Mouse (Mus musculus): ENCODE results near the gene Thsd7b. TPM values are rescaled to one million over a fixed set of nuclear protein-coding genes. Genes with fewer than 3 reads are reported as not detected.
"Not testable (repeated sequence)": the region's sequence is repeated elsewhere in the genome, so short reads cannot be mapped to it uniquely, and the experiment has no call there.

The Thsd7b gene
- total RNA-seq, 1 experiment from 2014 or later, result 0.76 TPM

DNA sequence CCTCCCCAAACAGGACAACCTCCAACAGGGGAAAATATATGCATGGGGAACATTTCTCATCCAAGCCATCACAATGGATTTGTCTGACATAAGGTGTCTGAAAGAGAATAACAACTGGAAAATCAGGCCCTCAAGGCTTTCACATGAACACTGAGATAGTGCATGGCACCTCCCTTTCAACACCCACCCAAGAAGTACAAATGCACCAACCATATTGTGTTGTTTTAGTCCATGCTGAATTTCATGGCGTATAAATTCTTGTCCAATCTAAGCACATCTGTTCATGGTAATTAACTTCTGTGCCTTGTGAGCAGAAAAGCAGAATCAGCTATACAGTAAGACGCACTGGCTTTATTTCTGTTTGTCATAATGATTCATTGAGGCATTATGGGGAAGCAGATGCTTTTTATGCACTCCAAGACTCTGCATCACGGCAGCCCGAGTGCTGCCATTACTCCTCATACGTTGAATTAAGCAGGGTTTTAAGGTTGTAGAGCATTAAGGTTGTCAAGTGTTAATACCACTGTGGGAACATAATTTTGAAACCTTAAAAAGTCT is 577.0 kb downstream of the Thsd7b start:
- no peak for DNase-seq

DNA sequence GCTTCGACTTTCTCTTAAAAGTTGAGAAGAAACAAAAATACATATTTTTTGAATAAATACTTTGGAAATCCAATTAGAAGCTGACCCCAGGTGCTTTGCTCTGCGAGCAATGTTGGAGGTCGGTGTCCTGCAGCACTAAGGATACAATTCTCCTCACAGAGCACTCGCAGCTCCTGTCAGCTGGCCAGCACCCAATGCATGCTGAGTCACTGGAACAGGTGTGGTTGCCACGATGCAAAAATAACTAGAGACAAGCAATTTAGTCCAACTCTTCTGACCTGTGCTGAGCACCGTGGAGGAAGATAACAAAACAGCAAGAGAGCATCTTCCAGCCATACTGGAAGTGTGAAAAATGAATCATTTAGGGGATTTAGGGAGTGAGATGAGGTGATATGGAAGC is 594.6 kb downstream of the Thsd7b start:
- DNase-seq, result no peak

GRCm38 (mm10) chr1:129874355-129874754 is 601.3 kb downstream of the Thsd7b start:
- no peak for DNase-seq

DNA sequence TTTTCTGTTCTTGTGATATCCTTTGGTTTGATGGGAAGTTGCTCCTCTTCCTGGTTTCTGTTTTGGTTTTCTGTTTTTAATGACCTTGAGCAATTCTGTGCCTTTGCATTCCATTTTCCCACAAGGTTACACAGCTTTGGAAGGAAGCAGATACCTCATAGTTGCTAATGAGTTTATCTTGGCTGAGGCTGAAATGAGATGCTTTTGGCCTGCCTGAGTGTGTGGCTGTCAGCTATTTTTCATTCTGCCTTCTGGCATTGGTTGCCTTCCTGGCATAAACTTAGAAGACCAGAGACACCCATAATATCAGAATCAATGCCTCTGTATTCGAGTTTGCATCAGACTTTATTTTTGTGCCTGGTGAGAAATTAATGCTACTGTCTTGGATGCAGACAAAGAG is 614.8 kb downstream of the Thsd7b start:
- no peak for DNase-seq

DNA sequence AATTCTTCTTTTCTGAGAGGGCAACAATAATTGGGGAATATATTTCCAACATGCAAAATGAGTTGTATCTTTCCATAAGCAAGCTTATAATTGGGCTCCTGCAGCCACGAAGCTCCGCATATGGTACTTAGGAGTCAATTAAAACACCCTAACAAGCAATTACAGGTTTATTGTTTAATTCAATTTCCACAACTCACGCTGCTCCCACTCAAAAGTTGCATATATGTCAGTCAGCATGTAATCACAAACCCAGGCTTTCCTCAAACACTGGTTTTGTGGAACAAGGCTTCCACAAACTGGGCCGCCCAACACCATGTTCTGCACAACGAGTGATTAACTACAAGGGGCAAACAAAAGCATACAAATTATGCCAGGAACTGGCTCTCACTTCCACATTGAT is 625.0 kb downstream of the Thsd7b start:
- DNase-seq, result no peak

- no peak for DNase-seq
These were observed 642.4 kb downstream of the Thsd7b start for GRCm38 (mm10) chr1:129915484-129915883.

- no peak for DNase-seq
These were observed 644.5 kb downstream of the Thsd7b start for GRCm38 (mm10) chr1:129917568-129917967.

DNA sequence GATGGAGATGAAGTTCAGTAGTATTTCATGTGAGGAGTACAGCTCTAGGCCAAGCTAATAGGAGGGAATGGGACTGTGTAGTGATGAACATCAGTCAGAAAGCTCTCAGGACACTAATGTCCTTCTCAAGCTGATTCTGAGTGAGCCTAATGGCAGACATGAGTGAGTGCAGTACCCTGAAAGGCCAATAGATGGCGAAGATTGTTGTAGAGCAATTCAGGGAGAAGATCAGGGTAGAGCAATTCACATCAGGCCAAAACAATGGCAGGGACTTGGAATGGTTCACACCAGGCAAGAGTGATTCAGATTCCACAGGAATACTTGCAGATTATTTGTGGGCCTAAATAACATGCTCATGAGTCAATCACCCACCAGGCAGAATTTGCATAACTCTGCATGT is 646.3 kb downstream of the Thsd7b start:
- DNase-seq, result no peak

DNA sequence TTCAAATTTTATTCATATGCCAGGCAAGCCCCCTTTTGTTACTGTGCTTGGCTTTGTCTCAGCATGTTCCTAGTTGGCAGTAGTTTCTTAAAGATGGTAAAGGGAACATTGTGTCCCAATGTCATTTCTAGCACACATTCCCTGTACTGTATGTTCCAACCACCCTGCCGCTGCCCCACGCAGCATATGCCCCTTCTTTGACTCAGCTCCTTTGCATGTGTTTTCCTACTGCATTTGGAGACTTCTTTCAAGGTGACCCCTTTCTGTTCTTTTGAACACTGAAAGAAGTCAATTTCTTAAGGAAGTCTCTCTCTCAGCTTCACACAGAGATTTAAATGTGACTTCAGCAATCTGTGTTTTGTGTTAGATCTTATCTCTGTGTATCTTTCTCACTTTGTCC is 657.9 kb downstream of the Thsd7b start:
- no peak for DNase-seq

DNA sequence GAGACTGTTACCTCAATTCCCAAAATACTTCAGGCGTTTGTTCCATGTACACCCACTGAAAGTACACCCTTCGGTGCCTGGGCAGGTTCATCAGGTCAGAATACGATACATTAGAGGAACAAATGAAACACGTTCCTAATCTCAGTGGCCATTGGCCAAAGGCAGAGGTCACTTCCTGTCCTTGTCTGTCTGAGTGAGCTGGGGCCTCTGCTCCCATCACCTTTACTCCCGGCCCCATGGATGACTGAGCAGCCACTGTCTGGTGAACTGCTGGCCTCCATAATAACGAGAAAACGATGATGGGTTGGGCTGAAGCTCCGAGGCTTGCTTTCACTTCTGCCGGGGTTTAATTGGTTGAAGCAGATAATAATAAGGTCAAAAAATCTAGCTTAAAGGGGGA is 670.0 kb downstream of the Thsd7b start:
- DNase-seq, result no peak

GRCm38 (mm10) chr1:129947026-129947425 is 673.9 kb downstream of the Thsd7b start:
- no peak for DNase-seq

- no peak for DNase-seq
These were observed 682.4 kb downstream of the Thsd7b start for GRCm38 (mm10) chr1:129955478-129955877.

DNA sequence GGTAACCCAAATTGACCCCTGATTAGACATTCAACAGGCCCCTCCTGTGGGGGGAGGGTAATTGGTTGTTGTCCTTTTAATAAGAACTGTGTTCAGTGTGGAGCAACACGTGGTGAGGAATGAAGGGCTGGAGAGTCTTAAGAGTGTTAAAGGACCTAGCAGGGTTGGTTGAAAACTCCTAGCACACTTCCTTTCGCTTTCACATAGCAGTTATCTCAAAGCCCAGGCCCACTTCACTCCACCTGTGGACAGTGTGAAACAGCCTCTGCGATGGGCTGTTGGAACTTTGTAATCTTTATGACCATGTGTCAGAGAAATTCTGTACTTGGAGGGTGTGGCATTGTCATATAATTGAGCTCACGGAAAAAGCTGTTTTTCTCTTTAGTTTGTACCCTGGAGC is 683.5 kb downstream of the Thsd7b start:
- no peak for DNase-seq

- DNase-seq, result not testable (repeated sequence)
These were observed 686.2 kb downstream of the Thsd7b start for GRCm38 (mm10) chr1:129959352-129959751.

GRCm38 (mm10) chr1:129963166-129963565 is 690.1 kb downstream of the Thsd7b start:
- DNase-seq, result no peak

DNA sequence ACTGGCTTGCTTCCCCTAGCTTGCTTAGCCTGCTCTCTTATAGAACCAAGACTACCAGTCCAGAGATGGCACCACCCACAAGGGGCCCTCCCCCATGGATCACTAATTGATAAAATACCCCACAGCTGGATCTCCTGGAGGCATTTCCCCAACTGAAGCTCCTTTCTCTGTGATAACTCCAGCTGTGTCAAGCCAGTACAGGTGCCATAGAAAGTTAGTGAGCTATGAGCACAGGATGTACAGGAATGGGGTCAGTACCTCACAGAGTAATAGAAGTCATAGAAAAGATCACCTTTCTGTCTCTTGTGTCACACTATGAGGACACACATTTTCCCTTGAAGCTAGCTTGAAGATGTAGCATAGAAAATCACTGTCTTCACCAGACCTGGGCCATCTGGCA is 716.1 kb downstream of the Thsd7b start:
- DNase-seq, result not testable (repeated sequence)

DNA sequence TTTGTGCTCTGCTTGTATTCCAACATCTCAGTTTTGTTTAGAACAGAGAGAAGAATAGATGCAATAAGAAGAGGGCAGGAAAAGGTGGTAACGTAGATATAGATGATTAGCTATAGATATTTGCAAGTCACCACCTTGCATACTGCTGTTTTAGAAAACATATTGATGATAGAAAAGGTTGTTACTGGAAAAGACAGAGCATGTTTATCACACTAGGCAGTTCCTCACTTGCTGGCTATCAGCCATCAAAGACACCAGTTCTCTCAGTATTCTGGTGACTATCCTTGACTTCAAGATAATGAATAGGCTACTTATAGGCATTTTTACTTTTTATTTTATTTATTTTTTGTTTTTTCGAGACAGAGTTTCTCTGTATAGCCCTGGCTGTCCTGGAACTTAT is 717.7 kb downstream of the Thsd7b start:
- no peak for DNase-seq

- DNase-seq, result no peak
These were observed 781.9 kb downstream of the Thsd7b start for GRCm38 (mm10) chr1:130055012-130055411.

DNA sequence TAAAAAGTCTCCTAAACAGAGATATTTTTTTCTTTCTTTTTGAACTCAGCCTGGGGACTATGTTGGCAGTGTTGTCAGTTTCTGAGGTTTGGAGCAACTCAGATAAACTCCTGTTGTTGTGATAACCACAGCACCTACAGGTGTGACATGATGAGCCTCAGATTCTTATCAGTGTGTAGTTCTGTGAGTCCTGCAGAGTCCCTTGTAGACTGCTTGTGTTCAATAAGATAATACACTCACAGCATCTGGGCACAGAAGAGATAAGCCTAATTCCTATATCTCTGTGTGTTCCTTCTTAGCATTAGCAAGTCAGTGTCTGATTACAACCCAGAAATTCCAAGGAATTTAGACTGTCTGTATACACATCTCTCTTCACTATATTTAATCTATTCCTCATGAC is 789.0 kb downstream of the Thsd7b start:
- DNase-seq, result no peak

- no peak for DNase-seq
These were observed 793.3 kb downstream of the Thsd7b start for GRCm38 (mm10) chr1:130066193-130066959.

DNA sequence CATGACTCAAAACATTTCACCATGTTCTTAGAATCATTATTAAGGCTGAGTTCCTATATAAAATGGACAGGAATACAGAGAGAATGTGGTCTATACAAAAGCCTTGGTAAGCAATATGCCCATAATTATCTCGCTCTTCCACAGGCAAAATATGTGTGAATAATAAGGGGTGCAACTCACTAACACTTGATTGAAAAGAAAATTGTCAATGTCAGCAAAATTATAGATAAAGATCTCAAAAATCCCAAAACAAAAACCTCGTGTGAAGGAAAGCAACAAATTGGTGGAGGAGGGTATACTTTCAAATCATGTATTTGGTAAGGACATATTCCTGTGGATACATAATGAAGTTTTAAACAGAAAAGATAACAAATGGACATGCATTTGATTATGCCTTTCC is 810.7 kb downstream of the Thsd7b start:
- no peak for DNase-seq

DNA sequence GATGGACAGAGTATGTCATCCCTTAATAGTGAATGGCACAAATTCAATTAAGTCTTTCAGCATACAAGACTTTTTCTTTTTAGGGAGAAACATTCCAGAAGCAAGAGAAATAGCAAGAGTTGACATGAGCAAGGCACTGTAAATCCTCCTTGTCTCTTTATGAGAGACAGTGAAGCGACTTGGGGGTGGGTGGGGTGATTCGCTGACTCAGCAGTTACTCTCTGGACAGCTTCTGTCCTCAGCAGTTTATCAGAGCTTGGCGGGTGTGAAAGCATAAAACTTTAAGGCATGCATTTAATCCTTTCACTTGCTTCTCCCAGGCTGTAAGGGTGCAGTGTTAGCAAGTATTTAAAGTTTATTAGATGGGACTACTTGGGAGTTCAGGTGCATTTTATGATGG is 812.1 kb downstream of the Thsd7b start:
- DNase-seq, result no peak

DNA sequence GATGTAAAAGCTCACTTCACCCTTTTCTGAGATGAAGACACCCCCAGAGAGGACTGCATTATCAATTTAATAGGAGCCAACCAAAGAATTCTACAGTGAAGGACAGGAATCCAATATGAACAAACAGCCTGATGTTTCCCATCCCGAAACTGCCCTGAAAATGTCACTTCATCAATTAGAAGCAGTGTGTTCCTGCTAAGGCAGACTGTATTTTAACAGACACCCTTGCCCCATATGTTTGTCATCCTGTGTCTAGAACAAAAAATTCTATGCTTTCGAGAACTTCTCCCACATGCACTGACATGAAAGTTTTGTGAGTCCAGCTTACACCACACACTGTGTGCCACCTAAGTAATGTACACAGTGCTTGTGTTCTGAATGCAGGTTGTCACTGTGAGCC is 812.8 kb downstream of the Thsd7b start:
- no peak for DNase-seq

DNA sequence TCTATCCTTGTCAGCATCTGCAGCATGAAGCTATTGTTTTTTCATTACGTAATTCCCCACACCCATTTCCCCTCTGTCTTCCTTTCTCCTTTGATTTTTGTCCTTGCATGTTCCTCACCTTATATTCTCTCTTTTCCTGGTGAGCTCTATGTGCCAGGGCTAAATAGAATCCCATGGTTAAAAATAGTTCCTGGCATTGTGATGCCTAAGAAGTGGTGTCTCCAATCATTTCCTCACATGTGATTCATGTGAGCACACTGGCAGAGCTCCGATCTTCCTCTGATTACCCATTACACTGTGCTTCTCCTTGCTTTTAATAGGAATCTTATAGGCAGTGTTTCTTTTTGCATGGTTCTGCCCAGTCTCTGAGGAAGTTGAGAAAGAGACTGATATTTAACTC is 826.1 kb downstream of the Thsd7b start:
- no peak for DNase-seq

Measured in adrenal gland, postnatal 25 days (tissue).